In genomic region chr4:133058513-133059480, GRCm38 (mm10) we compare ENCODE assay signal across 8 mouse cellular contexts. TPM values are rescaled to one million over a fixed set of nuclear protein-coding genes. Genes with fewer than 3 reads are reported as not detected.
DNase-seq lines count a peak whose midpoint lies in the region; ATAC-seq and TF ChIP-seq lines count a peak whose summit lies in the region.

No protein-coding gene starts in this region.

- H3K36me3 ChIP-seq in lung, embryonic 14.5 days (ENCODE audit: insufficient read depth): peaks cover 56% of the 10 kb centered on the region
- peaks cover 37% of the 10 kb centered on the region for H3K36me3 ChIP-seq in intestine, embryonic 15.5 days
- peaks cover 55% of the 10 kb centered on the region for H3K36me3 ChIP-seq in neural tube, embryonic 13.5 days

- no peak for TF ChIP-seq CTCF in lung, embryonic 14.5 days (IDR thresholded peaks at IDR 0.05; ENCODE audit: low read depth)

- no peaks in the 10 kb centered on the region for H3K27me3 ChIP-seq in lung, embryonic 14.5 days (ENCODE audit: insufficient read depth, low read length)
- no peaks in the 10 kb centered on the region for H3K27me3 ChIP-seq in intestine, embryonic 15.5 days (replicated peaks)
- H3K27me3 ChIP-seq in neural tube, embryonic 13.5 days: no peaks in the 10 kb centered on the region

- H3K9me3 ChIP-seq in lung, embryonic 14.5 days (ENCODE audit: low read depth, low read length): no peaks in the 10 kb centered on the region
- no peaks in the 10 kb centered on the region for H3K9me3 ChIP-seq in intestine, embryonic 15.5 days
- no peaks in the 10 kb centered on the region for H3K9me3 ChIP-seq in neural tube, embryonic 13.5 days

- no peak overlapping the region for H3K9ac ChIP-seq in lung, embryonic 14.5 days
- 0 out of 2 replicates have a peak overlapping the region, but pooled peaks have one; percentile 5 for H3K9ac ChIP-seq in intestine, embryonic 15.5 days
- 0 out of 2 replicates have a peak overlapping the region, but pooled peaks have one; percentile 26 for H3K9ac ChIP-seq in neural tube, embryonic 13.5 days

- no peak overlapping the region for H3K4me3 ChIP-seq in lung, embryonic 14.5 days (ENCODE audit: low read depth, low read length)
- peak overlapping the region; percentile 14; the same call in 1 of the 2 replicates for H3K4me3 ChIP-seq in intestine, embryonic 15.5 days (replicated peaks)
- H3K4me3 ChIP-seq in neural tube, embryonic 13.5 days: no peak overlapping the region

- peak overlapping the region; percentile 42; the same call in 1 of the 2 replicates for H3K27ac ChIP-seq in lung, embryonic 14.5 days (ENCODE audit: low read depth)
- peak overlapping the region; percentile 88 for H3K27ac ChIP-seq in intestine, embryonic 15.5 days
- peak overlapping the region; percentile 52; the same call in 1 of the 2 replicates for H3K27ac ChIP-seq in neural tube, embryonic 13.5 days (replicated peaks)

- WGBS in lung, embryonic 14.5 days: 57% methylated on average over 11 of the region's 11 CpGs
- WGBS in intestine, embryonic 15.5 days: 54% methylated on average over 11 of the region's 11 CpGs
- WGBS in neural tube, embryonic 13.5 days: 70% methylated on average over 11 of the region's 11 CpGs

- H3K4me1 ChIP-seq in lung, embryonic 14.5 days (ENCODE audit: insufficient read depth): peaks cover 34% of the 10 kb centered on the region
- peaks cover 64% of the 10 kb centered on the region for H3K4me1 ChIP-seq in intestine, embryonic 15.5 days (replicated peaks)
- peaks cover 61% of the 10 kb centered on the region for H3K4me1 ChIP-seq in neural tube, embryonic 13.5 days (replicated peaks)

- H3K4me2 ChIP-seq in lung, embryonic 14.5 days: no peak overlapping the region
- peak overlapping the region; percentile 46 for H3K4me2 ChIP-seq in intestine, embryonic 15.5 days (replicated peaks)
- H3K4me2 ChIP-seq in neural tube, embryonic 13.5 days: no peak overlapping the region

- DNase-seq in adrenal gland, postnatal 10 days: peak; percentile 46
- DNase-seq in adrenal gland, adult 8-10 months: no peak
- no peak for DNase-seq in lung, embryonic 14.5 days
- DNase-seq in lung, postnatal 36 days: no peak
- DNase-seq in right cerebral cortex, adult 18-20 months: no peak
- DNase-seq in urinary bladder, postnatal 10 days (ENCODE audit: low spot score): no peak

- no peak for ATAC-seq in lung, embryonic 14.5 days (ENCODE audit: insufficient read depth)
- no peak for ATAC-seq in intestine, embryonic 15.5 days
- ATAC-seq in neural tube, embryonic 13.5 days (ENCODE audit: low read depth): no peak

RNA-seq across cellular contexts. Expression of gene Ahdc1, which starts 47.7 kb away (rescaled TPM):
- 10 to 100 TPM; 50.8 to 74.3 TPM for total RNA-seq in adrenal gland, postnatal 10 days (2021)
- 100 to 1,000 TPM in 1 of 4 experiments, 10 to 100 TPM in 3; 72.0 to 109 (median 82.9) TPM for total RNA-seq in adrenal gland, adult 8-10 months (2022)
- 10.2 and 10.5 TPM in 2 replicates for polyA plus RNA-seq in lung, embryonic 14.5 days (2014; fragmentation: Nextera tagmentation; extraction: Ambion mirVana)
- polyA plus RNA-seq in intestine, embryonic 15.5 days (2015; fragmentation: Nextera tagmentation; extraction: Ambion mirVana): 5.4 and 6.3 TPM in 2 replicates
- polyA plus RNA-seq in neural tube, embryonic 13.5 days (2015; fragmentation: Nextera tagmentation; extraction: Ambion mirVana): 9.4 and 9.9 TPM in 2 replicates
